Mouse (Mus musculus): ENCODE data around the gene Gm13043. TPM values are rescaled to one million over a fixed set of nuclear protein-coding genes. Genes with fewer than 3 reads are reported as not detected.
"Not testable (repeated sequence)": the region's sequence is repeated elsewhere in the genome, so short reads cannot be mapped to it uniquely, and the experiment has no call there.

Gm13043 gene
- polyA plus RNA-seq (2017; shearing (Covaris generic)) = not detected

DNA sequence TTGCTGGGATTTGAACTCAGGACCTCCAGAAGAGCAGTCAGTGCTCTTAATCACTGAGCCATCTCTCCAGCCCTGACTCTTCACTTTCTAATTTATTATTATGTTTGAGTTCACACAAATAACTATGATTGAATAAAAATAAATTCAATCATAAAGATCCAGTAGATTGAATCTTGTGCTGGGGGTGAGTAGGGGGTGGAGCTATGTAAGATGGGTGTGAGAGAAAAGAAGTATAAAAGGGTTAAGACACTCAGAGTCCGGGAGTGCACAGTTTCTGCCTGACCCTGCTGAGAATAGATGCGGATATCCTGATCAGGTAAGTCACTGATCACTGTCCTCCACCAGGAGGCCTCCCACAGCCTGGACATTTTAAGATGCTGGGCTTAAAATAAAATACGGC, at the start of gene Gm13043:
Gene Gm13043, plus strand, starts transcription at position 301 of the 400 bp plus-strand sequence.
- no peak for ATAC-seq

DNA sequence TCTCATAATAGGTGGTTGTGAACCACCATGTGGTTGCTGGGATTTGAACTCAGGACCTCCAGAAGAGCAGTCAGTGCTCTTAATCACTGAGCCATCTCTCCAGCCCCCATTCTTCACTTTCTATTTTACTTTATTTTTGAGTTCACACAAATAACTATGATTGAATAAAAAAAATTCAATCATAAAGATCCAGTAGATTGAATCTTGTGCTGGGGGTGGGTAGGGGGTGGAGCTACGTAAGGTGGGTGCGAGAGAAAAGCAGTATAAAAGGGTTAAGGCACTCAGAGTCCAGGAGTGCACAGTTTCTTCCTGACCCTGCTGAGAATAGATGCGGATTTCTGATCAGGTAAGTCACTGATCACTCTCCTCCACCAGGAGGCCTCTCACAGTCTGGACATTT, 24.5 kb downstream of the Gm13043 start, which contains the start of gene Gm13040:
Gene Gm13040, plus strand, starts transcription at position 301 of the 400 bp plus-strand sequence.
- ATAC-seq = not testable (repeated sequence)

DNA sequence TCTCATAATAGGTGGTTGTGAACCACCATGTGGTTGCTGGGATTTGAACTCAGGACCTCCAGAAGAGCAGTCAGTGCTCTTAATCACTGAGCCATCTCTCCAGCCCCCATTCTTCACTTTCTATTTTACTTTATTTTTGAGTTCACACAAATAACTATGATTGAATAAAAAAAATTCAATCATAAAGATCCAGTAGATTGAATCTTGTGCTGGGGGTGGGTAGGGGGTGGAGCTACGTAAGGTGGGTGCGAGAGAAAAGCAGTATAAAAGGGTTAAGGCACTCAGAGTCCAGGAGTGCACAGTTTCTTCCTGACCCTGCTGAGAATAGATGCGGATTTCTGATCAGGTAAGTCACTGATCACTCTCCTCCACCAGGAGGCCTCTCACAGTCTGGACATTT, 40.3 kb downstream of the Gm13043 start, which contains the start of the genes BC080695 and Gm13057:
Gene BC080695, plus strand, starts transcription at position 301 of the 400 bp plus-strand sequence.
Gene Gm13057, plus strand, starts transcription at position 310 of the 400 bp plus-strand sequence.
- not testable (repeated sequence) for ATAC-seq

Other genes with a start within 250 kb of the Gm13043 start
- gene Pdpn, start 211.8 kb upstream of the Gm13043 start, polyA plus RNA-seq (2017; shearing (Covaris generic)) = under 1 TPM in 1 of 2 experiments, not detected in 1; 0.45 TPM
- not detected for gene Lrrc38, start 161.6 kb upstream of the Gm13043 start, polyA plus RNA-seq (2017; shearing (Covaris generic))
- gene Pramel1, start 116.9 kb upstream of the Gm13043 start, polyA plus RNA-seq (2017; shearing (Covaris generic)) = not detected
- gene Pramef8, start 98.9 kb upstream of the Gm13043 start, polyA plus RNA-seq (2017; shearing (Covaris generic)) = 10 to 100 TPM; 35.9 to 37.4 TPM
- under 1 TPM in 1 of 2 experiments, not detected in 1; 0.19 TPM for gene Oog4, start 61.0 kb upstream of the Gm13043 start, polyA plus RNA-seq (2017; shearing (Covaris generic))
- not detected for gene Gm13040, start 24.6 kb downstream of the Gm13043 start, polyA plus RNA-seq (2017; shearing (Covaris generic))
- gene BC080695, start 40.4 kb downstream of the Gm13043 start, polyA plus RNA-seq (2017; shearing (Covaris generic)) = not detected
- not detected for gene Gm13057, start 40.4 kb downstream of the Gm13043 start, polyA plus RNA-seq (2017; shearing (Covaris generic))
- not detected for gene Gm13083, start 103.7 kb downstream of the Gm13043 start, polyA plus RNA-seq (2017; shearing (Covaris generic))
- gene Gm13088, start 145.9 kb downstream of the Gm13043 start, polyA plus RNA-seq (2017; shearing (Covaris generic)) = not detected
- gene Gm13089, start 191.4 kb downstream of the Gm13043 start, polyA plus RNA-seq (2017; shearing (Covaris generic)) = under 1 TPM in 1 of 2 experiments, not detected in 1; 0.30 TPM
- under 1 TPM in 1 of 2 experiments, not detected in 1; 0.16 TPM for gene Gm13078, start 208.1 kb downstream of the Gm13043 start, polyA plus RNA-seq (2017; shearing (Covaris generic))